Mouse (Mus musculus): Measurements from ENCODE around the gene Gm30083.

Gm30083 gene

DNA sequence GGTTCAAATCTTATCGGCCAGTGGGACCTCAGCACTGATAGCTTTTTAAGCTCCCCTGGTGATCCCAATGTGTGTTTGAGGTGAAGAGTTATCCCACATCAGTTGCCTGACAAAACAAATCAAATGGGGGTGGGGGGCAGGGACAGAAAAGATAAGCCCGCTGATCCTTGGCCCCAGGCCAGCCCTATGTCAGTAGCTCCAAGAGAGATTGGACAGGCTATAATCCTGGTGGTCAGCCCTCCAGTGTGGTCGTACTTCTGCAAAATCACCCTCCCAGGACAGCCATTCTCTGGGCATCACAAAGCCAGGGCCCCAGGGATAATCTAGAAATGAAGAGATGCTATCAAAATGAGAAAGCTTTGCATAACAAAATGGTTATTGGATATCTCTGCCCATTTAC, 56.1 kb downstream of the Gm30083 start:
- peak in 1 of 2 experiments; percentile 55 for DNase-seq

DNA sequence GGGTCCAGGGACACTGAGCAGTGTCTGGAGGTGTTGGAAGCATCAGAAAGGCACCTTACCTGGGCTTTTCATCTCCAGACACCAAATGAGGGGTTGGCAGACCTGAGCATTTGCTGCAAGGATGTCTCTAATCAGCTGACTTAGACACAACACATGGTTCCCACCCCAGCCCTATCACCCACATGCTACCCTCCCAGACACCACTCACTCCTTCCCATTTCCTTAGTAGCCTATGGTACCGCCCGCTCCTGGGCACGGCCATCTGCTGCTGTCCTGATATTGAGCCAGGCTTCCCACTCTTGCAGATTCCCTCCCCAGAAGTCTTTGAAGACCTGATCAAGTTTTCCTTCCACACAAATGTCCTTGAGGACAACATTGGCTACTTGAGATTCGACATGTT, 56.8 kb downstream of the Gm30083 start:
- no peak for DNase-seq

DNA sequence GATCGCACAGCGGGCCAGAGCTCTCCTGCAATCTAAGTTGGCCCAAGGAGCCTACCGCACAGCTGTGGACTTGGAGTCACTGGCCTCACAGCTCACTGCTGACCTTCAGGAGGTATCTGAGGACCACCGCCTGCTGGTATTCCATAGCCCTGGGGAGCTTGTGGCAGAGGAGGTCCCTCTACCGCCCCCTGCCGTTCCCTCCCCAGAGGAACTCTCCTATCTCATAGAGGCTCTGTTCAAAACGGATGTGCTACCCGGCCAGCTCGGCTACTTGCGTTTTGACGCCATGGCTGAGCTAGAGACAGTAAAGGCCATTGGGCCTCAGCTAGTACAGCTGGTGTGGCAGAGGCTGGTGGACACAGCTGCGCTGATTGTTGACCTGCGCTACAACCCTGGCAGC, 58.9 kb downstream of the Gm30083 start:
- DNase-seq = no peak

DNA sequence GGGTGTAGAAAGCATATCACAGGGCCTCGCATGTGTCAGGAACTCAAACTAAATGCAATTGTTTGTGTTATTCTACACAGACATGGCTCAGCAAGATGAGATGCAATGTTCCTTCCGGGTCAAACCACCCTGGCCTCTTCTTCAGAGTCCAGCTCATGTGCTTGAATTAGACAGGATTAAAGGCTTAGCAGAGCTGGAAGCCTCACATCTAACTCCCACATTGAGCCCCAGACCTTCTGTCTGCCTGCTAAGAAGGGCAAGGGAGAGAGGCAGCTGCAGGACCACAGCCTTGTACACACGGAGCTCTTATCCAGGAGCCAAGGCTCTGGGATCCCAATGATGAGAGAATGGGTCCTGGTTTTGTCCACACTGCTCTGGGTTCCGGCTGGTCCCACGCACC, 61.2 kb downstream of the Gm30083 start, which contains the start of gene Rbp3:
TSS of gene Rbp3 (plus strand) at position 243 of the 400 bp plus-strand sequence.
- DNase-seq = no peak

DNA sequence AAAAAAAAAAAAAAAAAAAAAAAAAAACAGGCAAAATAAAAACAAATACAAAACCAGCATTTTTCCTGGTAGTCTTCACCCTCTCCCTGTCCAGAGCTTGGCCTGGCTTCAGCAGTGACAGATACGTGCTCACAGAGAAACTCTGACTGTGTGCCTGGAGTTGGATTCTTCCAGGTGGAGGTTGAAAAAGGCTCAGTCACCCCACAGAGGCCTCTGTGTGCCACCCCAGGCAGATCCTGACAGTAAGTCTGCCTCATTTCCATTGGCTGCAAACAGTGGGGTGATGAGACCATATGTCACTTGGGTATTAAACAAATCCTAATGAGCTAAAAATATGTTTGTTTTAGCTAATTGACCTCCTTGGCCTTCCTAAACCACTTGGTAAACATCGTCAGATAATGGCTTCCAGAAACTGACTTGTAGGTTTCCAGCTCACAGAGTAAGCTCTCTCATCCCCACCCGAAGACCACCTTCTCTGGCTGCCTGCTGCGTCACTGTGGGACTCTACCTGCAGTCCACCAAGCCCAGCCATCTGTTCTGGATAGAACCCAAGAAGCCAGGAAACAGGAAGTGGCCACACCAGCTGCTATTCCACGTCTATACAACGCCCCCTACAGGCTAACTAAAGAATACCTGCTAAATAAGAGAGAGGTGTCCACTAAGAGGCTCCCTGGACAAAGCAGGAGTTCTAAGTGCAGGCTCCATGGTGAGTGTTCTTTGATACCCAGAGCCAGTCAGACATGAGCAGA, 62.6 kb downstream of the Gm30083 start:
- peak; percentile 43 to 55 for DNase-seq

DNA sequence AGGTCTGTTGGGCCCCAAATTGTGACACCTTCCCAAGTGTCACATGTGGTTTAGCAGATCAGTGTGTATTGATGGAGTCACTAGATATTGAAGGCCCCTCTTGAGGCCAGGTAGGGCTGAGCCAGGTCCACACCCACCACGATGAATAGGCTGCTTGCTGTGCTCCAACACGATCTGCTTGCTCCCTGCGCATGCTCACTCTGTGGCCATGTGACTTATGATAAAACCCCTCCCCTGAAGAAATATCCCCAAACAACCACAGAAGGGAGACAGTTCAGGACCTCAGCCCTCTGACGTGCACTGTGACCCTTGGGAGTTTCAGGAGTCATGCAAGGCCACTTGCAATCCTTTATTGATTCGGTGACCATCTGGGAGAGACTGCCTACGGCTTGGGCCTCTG, 68.9 kb downstream of the Gm30083 start:
- DNase-seq = no peak

DNA sequence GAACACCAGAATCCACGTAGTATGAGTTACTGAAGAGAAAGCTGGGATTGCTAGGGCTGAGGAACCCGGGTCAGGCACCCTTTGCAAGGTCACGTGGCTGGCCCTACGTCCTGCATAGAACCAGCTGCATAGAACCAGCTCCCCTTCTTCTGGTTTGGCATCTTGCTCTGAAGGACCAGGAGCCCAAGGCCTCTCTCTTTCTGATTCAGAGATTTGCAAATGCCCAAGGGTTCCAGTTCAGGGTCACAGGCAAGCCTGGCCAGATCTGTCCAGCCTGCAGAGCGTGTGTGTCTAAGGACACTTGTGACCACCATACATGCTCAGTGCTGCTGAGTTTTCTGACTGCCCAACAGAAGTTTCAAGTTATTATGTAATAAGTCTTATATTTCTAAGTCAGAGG, 72.8 kb downstream of the Gm30083 start:
- no peak for DNase-seq

DNA sequence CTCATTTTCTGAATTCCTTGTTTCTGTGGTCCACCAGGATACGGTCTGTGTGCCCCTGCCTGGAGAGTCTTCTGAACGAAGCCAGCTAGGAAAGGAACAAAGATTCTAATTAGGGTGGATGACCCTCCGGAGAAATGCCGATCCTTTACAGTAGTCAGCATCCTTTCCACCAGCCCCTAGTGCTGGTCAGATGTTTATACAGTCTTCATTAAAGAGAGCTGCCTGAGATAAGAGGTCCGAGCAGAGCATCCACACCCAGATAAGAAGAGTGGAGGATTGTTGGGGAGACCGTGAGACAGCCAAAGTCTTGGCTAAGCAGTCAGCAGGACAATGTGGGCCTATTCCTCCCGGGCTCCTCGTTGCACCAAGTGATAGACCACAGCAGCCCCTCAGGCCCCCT, 74.2 kb downstream of the Gm30083 start, which contains the start of gene Gdf2:
TSS of gene Gdf2 (plus strand) at position 301 of the 400 bp plus-strand sequence.
- DNase-seq = no peak

DNA sequence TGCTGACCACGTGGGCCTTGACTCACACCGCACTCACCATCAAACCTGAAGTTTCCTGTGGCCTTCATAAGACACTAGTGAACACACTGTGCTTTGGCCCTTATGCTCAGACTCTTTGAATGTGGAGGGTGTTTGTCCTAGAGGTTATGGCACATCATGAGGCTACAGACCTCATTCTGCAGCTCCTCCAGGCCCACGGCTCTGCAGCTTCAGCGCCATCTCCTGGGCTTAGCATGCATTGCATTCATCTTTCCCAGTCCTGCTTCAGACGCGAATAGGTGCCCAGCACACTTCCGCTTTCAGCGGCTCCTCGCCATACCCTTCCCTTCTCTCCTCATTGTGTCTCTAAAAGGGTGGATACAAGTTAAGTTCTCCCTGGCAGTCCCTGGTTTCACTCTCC, 75.9 kb downstream of the Gm30083 start:
- peak; percentile 92 to 95 for DNase-seq

Data from cerebellum, postnatal 14 days (tissue).